Mouse (Mus musculus) urinary bladder, postnatal 10 days (tissue): ENCODE results near the gene Pes1.

Experiments
- DNase-seq: peaks from one replicate; pipeline ENCODE4 v3.0.0; 2022; ENCODE audit warnings: low spot score

Gene Pes1

DNA sequence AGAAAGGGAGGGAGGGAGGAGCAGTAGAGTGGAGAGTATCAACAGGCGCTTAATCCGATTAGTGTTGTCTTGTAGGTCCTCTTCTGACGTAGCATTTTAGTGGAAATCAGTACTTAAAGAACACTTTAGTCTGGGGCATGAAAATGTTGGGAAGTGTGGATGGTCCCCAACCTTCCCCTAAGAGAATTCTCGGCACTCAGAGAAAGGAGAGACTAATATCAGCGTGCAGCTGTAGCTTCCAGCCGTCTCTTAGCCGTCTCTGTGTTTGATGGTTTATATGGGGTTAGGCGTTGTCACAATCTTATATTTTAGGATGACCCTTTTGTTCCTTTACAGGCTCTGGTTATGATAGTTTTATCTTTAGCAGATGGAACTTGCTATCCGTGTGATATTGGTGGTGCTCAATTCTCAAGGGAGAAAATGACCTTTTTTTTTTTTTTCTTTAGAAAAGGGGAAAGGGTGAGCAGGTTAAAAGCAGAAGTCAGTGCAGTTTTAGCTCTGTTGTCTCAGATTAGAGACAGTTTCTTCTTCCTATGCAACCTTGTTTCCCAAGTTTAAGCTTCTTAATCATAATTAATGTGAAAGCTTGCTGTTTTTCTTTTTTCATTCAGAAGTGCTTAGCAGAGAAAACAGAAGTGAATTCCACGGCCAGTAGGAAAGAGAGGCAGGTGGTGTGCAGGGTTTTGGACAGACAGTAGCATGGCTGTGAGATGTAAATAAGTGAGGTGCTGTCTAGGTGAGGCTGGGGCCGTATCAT is 819 bp downstream of the Pes1 start:
- DNase-seq: no peak

DNA sequence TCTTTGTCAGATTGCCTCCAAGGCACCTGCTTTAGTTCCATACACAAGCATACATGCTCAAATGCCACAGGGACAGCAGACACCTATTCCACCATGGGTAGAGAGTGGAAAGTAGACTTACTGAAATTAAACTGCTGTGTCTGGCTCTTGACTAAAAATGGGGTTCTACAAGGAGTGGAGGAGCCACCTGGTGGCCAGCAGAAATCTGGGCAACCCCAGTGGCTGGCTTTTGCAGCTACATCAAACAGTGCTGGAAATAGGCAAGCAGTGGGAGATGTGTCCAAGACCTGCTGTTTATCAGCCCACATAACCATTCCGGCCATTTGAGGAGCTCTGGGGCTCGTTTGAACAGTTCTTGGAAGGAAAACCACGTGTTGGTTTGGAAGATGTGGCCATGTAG is 6.1 kb downstream of the Pes1 start:
- no peak for DNase-seq

DNA sequence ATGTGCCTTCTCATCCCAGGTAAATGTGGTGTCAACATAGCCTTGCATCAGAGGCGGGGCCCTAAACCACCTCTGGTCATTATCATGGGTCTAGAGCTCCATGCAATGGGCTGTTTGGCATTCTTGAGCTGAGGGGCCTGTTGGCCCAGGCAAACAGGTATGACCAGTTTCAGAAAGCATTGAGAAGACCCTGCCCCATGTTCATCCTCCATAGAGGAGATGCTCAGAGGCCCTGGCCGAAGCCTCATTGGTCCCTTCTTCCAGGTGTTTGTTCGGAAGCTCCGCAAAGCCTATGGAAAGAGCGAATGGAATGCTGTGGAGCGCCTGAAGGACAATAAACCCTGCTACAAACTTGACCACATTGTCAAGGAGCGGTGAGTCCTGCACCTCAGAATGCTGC is 6.6 kb downstream of the Pes1 start:
- DNase-seq: no peak

DNA sequence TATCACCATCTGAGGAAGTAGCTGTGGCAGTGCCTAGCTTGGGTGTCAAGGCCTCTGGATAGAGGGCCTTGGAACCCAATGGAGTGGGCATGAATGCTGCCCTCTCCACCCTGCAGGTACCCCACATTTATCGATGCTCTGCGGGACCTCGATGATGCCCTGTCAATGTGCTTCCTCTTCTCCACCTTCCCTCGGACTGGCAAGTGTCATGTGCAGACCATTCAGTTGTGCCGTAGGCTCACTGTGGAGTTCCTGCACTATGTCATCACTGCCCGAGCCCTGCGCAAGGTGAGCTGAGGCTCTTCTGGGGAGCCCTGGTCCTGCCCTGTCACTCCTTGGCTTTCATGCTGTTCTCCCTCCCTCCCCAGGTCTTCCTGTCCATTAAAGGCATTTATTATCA is 9.3 kb downstream of the Pes1 start:
- no peak for DNase-seq

DNA sequence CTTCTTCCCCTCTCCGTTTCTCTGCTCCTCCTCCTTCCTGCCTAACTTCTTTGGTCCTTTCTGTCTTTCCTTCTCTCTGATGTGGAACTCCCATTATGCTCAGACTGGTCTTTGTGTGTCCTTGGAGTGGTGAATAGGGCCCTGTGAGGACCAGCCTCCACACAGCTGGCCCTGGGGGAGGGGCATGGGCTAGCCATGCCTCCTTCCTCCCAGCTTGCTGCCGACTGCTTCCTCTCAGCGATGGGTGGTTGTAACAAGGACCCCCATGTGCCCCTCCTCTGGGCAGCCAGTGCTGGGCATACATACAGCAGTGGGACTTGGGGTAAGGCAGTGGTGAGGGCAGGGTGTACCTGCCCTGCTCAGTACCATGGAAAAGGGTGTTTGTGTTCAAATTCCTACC is 10.5 kb downstream of the Pes1 start:
- no peak for DNase-seq

DNA sequence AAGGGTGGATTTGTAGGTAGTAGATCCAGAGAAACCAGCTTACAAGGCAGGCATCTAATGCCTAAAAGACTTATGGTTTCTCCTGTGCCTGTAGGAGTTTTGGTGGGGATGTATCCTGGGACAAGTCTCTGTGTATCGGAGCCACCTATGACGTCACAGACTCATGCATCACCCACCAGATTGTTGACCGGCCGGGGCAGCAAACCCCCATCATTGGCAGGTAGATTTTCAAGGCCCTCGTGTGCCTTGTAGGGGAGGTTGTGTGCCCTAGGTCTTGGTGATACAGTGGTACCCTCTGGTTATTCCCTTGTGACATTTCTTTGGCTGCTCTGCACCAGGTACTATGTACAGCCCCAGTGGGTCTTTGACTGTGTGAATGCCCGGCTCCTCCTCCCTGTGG is 12.9 kb downstream of the Pes1 start, which contains the start of gene 4930556J24Rik:
Gene 4930556J24Rik, minus strand, starts transcription at position 101 of the 400 bp plus-strand sequence.
- no peak for DNase-seq

DNA sequence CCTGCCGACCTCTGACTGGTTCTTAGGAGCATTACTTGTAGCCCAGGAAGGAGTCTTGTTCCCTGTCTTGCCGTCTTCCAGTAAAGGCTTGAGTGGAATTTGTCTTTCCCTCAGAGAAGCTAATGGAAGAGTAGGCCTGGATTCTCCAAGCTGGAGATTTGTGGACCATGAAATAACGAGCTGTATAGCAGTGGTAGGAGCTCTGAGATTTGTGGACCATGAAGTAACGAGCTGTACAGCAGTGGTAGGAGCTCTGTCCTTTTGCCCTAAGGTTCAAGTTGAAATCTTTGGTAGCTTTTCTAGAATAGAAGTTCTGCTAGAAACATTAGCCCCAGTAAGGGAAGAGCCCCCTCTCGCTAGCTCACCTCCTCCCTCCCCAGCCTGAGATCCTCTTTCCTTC is 14.6 kb downstream of the Pes1 start:
- no peak for DNase-seq

DNA sequence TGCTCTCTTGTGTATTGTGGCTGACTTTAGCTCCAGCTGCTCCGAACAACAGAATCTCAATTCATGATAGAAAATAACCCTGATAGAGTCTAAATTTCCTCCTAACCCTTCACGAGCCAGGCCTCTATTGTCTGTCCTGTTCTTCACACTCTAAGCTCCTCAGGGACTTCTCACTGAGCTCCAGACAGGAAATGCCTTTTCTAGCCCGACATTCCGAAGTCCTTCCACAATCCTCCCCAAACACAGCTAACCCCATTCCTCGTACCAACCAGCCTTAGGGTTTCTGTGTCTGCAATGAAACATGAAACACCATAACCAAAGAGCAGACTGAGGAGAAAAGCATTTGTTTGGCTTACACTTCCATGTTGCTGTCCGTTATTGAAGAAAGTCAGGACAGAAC is 17.8 kb downstream of the Pes1 start:
- DNase-seq: no peak

DNA sequence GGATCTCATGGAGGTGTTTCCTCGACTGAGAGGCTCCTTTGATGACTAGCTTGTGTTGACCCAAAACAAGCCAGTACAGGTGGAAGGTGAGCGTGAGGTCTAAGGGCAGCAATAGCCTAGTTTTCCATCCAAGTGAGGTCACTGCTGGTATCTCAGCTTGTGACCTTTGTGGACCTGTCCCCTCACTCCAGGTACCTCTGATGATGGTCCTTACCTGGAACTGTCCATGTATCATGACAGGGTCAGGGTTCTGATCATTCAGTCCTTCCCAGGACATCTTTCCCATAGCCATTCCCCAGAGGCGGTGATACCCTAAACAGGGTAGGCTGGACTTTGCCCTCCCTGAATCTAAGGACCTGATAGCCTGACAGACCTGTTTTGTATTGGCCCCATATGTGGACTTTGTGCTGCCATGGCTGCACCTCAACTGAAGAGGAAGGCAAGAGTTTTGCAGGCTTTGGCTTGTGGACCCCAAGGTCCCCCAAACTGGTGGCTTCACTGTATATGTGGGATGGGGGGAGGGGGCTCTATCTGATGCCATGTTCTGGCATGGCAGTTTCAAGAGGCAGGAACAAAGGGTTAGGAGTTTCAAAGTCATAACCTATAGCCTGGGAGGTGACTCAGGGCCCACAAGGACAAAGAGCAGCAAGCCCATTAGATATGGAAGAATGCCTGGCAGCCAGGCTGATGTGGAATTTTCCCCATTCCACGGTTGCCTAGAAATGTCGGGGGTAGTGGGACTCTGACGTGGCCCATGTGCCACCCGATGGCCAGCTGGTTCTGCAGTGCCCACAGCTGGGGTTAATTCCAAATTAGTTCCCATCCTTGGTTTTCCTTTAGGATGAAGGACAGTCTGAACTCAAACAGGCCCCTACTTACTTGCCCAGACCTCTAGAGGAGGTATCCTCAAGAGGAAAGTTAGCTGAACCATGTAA is 18.8 kb downstream of the Pes1 start:
- DNase-seq: no peak

DNA sequence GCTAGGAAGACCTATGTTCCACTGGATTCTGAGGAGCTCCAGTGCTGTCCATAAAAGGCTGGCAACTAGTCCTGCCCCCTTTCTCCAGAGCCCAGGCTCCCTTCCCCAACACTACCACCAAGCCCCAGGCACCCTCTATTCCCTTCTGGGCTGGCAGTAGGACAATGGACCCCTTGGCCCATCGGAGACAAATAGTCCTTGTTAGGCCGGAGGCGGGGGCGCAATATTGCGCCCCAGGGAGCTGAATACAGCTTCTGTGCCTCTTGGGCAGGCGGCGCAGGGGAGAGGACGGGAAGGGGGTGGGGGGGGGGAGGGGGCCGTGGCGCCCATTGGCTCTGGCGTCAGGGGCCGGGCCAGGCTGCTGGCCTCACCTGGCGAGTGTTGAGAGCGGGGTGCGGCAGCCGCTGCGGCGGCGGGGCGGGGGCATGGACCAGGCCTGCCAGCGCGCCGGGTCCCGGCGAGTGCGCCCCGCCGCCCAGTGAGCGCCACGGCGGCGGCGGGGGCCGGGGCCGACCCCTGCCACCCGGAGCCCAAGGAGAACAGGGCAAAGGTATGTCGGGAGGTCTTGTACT is 19.6 kb downstream of the Pes1 start, which contains the start of gene Gal3st1:
Gene Gal3st1, plus strand, starts transcription at position 346 of the 572 bp plus-strand sequence.
- no peak for DNase-seq

DNA sequence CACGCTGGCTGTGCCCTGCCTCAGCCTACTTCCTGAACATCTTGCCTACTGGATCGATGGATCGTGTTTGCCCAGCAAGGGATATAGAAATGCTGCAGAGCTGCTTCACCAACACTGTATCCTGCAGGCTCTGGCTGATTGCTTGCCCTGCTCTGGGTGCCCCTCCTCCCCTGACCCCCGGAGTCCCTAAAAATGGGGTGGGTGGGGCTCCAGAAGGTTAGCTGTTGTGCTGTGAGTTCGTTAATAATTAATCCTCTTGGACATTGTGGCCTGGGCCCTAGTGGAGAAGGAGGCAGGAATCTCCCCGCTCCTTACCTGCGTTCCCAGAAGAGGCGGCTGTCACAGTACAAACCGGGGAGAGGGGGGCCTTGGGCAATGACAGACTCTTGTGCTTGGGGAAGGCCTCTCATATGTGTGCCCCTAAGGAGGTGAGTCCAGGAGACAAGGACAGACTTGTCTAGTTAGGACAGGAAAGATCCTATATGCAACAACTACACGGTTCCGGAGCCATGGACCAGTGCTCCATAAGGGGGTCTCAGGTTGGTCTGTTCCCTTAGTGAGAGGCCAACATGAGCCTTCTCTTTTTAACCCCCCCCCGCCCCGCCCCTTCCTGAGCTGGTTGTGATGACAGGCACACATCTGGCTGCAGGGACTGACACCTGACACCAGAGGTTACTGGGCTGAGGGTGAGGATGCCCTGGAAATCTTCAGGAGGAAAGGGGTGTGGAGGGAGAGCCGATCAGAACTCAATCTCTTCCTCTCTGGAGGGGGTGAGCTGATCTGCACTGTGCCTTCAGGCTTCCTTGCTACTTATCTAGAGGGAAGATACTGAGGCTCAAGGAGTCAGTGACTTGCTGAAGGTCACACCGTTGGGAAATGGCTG is 20.3 kb downstream of the Pes1 start:
- DNase-seq: no peak

DNA sequence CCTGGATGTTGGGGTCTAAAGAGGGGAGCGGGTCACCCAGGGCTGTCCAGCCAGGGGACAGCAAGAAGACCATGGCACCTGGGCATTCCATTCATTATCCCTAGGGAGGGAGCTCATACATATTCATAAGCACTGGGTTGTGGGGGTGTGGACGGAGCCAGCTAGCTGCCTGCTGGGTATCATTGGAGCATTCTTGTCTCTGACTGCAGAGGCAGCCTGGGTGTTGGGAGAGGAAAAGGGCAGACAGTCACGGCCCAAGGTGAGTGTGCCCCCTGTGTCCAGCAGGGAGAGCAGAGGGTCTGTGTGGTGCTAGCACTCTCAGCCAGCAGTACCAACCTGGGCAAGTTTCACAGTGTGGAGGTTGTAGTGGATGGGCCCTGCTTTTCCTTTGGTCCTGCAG is 26.0 kb downstream of the Pes1 start:
- DNase-seq: no peak

DNA sequence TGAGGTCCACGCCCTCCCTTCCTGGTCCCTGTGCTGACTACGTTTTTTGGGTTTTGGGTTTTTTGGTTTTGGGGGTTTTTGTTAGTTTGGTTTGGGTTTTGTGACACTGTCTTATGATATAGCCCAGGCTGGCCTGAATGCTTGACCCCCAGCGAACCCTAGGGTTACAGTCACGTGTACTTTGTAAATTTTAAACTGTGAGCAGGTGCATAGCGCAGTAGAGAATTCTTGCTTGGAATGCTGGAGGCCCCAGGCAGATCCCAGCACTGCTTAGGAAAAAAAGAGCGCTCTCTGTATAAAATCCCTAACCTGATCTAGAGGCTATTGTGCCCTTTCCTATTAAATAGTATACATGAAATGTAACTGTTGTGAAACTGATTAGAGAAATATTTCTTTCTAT is 29.4 kb downstream of the Pes1 start:
- no peak for DNase-seq

DNA sequence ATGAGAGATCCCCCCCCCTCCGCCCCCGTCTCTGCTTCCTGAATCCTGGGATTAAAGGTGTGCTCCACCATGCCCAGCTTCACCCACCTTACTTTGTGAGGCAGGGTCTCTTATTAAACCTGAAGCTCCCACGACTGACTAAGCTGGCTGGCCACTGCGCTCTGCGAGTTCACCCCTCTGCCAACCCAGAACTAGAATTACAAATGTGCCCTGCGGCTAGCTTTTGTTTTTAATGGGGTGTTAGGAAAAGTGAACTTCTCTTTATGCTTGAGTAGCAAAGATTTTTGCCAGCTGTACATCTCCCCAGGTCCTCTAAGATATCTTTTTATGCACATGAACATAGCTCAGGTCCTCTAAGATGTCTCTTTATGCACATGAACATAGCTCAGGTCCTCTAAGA is 30.1 kb downstream of the Pes1 start:
- no peak for DNase-seq

DNA sequence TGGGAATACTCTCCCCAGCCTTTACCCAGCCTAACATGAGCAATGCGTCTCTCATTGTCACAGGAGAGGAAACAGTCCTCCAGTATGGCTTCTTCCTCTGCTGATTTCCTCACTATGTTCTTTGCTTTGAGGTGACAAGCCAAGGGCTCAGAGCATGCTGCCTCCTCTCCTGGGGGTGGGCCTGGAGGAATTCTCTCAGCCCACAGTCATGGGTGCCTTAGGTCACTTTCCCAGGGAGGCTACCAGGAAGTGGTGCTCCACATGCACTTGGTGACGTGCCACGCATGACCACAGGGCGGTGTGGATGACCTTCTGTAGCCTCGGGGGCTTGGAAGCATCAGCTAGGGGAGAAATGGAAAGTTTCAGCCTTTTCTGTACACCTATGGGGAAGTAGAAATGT is 31.7 kb downstream of the Pes1 start:
- DNase-seq: no peak

DNA sequence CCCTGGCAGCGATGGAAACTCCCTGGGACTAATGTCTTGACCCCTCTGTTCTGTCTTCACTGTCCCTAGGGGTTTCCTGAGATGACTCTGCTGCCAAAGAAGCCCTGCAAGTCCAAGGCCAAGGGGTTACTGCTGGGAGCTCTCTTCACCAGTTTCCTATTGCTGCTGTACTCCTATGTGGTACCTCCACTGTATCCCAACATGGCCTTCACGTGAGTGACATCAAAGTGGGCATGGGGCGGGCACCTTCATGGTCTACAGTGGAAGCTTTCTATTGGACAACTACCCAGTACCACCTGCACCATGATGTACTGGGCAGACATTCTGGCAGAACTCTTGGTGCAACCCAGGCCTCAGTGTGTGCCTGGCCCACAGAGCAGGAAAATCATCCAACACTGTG is 33.1 kb downstream of the Pes1 start:
- no peak for DNase-seq

DNA sequence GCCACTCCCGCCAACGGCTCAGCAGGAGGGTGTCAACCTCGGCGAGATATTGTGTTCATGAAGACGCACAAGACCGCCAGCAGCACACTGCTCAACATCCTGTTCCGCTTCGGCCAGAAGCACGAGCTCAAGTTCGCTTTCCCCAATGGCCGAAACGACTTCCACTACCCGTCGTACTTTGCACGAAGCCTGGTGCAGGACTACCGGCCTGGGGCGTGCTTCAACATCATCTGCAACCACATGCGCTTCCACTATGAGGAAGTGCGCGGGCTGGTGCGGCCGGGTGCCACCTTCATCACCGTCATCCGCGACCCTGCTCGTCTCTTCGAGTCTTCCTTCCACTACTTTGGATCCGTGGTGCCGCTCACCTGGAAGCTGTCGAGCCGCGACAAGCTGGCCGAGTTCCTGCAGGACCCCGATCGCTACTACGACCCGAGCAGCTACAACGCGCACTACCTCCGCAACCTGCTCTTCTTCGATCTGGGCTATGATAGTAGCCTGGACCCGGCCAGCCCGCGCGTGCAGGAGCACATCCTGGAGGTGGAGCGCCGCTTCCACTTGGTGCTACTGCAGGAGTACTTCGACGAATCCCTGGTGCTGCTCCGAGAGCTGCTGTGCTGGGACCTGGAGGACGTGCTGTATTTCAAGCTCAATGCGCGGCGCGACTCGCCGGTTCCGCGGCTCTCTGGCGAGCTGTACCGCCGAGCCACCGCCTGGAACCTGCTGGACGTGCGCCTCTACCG is 34.4 kb downstream of the Pes1 start:
- no peak for DNase-seq

DNA sequence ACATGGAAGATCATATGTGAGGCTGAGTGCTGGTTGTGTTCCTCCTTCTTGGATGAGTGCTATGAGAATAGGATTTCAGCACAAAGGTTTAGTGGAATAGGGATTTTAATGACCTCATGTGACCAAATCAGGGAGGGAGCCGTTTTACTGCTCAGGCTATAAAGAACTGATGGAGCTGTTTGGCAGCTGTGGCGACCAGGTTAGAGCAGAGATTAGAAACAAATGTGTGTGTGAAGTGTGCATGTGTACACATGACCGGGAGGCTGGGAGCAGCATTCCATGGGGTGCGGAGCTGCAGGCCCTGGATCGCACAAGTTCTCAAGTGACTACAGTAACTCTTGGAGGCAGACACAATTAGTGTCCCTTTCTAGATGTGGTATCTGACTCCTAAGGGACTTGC is 35.8 kb downstream of the Pes1 start:
- no peak for DNase-seq

DNA sequence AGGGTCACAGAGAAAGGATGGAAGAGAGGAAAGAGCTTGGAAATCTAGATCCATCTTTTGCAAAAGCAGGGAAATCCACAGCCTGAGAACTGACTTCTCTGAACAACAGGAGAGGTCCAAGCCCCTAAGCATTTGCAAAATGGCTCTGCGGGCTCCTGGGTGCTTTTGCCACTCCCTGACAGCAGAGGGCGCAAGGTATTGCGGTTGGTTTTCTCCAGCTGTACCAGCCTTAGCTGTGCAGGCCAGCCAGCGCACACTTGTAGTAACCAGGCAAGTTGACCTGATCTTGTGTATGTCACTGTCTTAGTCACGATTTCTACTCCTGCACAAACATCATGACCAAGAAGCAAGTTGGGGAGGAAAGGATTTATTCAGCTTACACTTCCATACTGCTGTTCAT is 37.8 kb downstream of the Pes1 start:
- no peak for DNase-seq

DNA sequence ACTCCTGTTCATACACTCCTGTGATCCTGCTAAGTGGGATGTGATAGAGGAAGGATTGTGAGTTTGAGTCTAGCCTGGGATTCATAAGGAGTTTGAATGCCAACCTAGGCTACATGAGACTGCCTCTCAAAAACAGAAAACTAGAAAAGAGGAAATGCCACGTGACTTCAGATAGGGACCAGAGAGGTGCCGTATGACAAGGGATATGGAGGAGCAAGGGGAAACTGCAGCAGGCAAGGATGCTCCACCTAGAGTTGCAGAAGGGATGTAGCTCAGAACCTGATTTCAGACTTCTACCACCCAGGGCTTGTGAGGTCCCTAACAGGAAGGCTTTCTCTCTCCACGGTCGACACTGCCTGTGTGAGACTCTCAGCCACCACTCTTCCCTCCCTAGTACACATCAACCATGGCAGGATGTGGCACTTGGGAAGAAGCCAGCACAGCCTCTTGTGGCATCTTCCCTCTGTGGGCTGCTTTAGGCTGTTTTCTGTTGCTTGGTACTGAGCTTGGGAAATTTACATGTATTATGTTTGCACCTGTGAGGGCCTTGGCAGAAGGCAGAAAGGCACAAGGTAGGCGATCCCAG is 41.5 kb downstream of the Pes1 start:
- no peak for DNase-seq

DNA sequence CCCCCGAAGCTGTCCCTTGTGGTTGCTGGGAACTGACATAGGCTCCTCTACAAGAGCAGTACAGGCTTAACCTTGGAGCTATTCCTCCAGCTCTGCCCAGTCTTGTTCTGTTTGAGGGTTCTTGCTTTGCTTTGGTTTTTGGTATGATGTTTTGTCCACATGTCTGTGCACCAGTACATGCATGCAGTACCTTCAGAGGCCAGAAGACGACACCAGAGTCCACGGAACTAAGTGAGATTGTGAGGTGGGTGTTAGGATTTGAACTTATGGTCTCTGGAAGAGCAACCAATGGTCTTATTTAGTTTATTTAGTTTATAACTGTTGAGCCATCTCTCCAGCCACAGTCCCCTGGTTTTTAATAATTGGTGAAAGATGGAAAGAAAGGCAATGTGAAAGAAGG is 42.7 kb downstream of the Pes1 start:
- no peak for DNase-seq
